Comparison of ENCODE assay signal across 16 mouse cellular contexts in genomic region chr4:131161501-131161900, GRCm38 (mm10).
DNase-seq lines count a peak whose midpoint lies in the region; ATAC-seq lines count a peak whose summit lies in the region.
"Had no signal": no experiment of that assay in that cellular context is flagged by ENCODE, and none has a peak within 500 bp of the region (broad histone marks: within the 10 kb centered on the region; RNA-seq: fewer than 3 reads in every experiment).

No protein-coding gene starts in this region.

- peaks cover 18% of the 10 kb centered on the region; the same call in 1 of the 2 replicates for H3K27me3 ChIP-seq in heart, embryonic 12.5 days (replicated peaks)
- H3K27me3 ChIP-seq: embryonic facial prominence, embryonic 13.5 days; liver, embryonic 15.5 days had no signal

- no peak overlapping the region for H3K4me3 ChIP-seq in heart, embryonic 12.5 days
- H3K4me3 ChIP-seq: embryonic facial prominence, embryonic 13.5 days; limb, embryonic 12.5 days; liver, embryonic 15.5 days; neural tube, embryonic 13.5 days had no signal

- no peak for ATAC-seq in heart, embryonic 12.5 days (ENCODE audit: insufficient number of reproducible peaks, low FRiP score)

- DNase-seq in cerebellum, adult 11-12 months, result peak; percentile 60
- no peak for DNase-seq in cerebellum, adult 11 months
- DNase-seq in heart, postnatal 4 days, result peak; percentile 17
- DNase-seq in lung, postnatal 36 days, result peak; percentile 7
- DNase-seq in lung, postnatal 25 days (ENCODE audit: low spot score), result no peak
- DNase-seq in cerebellum, postnatal 25 days, result peak; percentile 64 to 69
- no peak for DNase-seq in thymus, adult 18-20 months
- DNase-seq: kidney, adult 2 months; kidney, postnatal 25 days; spleen, adult 18-20 months; thymus, postnatal 14 days had no signal

- H3K9me3 ChIP-seq in heart, embryonic 12.5 days (replicated peaks), result no peaks in the 10 kb centered on the region
- H3K9me3 ChIP-seq: embryonic facial prominence, embryonic 13.5 days; limb, embryonic 12.5 days; liver, embryonic 15.5 days; neural tube, embryonic 13.5 days had no signal

- no peak overlapping the region for H3K9ac ChIP-seq in heart, embryonic 12.5 days
- H3K9ac ChIP-seq: embryonic facial prominence, embryonic 13.5 days; limb, embryonic 12.5 days; liver, embryonic 15.5 days; neural tube, embryonic 13.5 days had no signal

- no peak overlapping the region for H3K27ac ChIP-seq in heart, embryonic 12.5 days (ENCODE audit: poor library complexity, severe bottlenecking)
- H3K27ac ChIP-seq: embryonic facial prominence, embryonic 13.5 days; limb, embryonic 12.5 days; liver, embryonic 15.5 days; neural tube, embryonic 13.5 days had no signal

- 76% methylated on average over 9 of the region's 9 CpGs for WGBS in heart, embryonic 12.5 days

- peaks cover 3% of the 10 kb centered on the region; the same call in 1 of the 2 replicates for H3K4me1 ChIP-seq in heart, embryonic 12.5 days (replicated peaks)
- H3K4me1 ChIP-seq: liver, embryonic 15.5 days had no signal

- H3K36me3 ChIP-seq in heart, embryonic 12.5 days, result no peaks in the 10 kb centered on the region
- H3K36me3 ChIP-seq: embryonic facial prominence, embryonic 13.5 days; limb, embryonic 12.5 days; liver, embryonic 15.5 days; neural tube, embryonic 13.5 days had no signal

- H3K4me2 ChIP-seq in heart, embryonic 12.5 days, result no peak overlapping the region
- H3K4me2 ChIP-seq: embryonic facial prominence, embryonic 13.5 days; limb, embryonic 12.5 days; liver, embryonic 15.5 days; neural tube, embryonic 13.5 days had no signal

Comparison
In these comparisons a context has a peak if more than half of its experiments do, and no peak if none do; other contexts are left out.
1. DNase-seq: peak in cerebellum, adult 11-12 months (single experiment), heart, postnatal 4 days (single experiment), lung, postnatal 36 days (single experiment) and cerebellum, postnatal 25 days (2 of 2); none in cerebellum, adult 11 months (single experiment), lung, postnatal 25 days (single experiment) and thymus, adult 18-20 months (0 of 2).